Mouse (Mus musculus) spleen, adult 18-20 months (tissue): ENCODE data around the gene R3hdm1.
A peak's percentile ranks its signal among the peaks of the same experiment; 100 is the strongest.

Source experiments
- DNase-seq, 2 experiments: peaks; one replicate each; pipeline ENCODE4 v3.0.0; 2022; ENCODE audit warnings: mixed read lengths in 2 of 2

Gene R3hdm1

GRCm38 (mm10) chr1:128102641-128103461 is at the start of gene R3hdm1, which contains the start of gene Zranb3:
Gene R3hdm1 (plus strand): TSS chr1:128103301.
Gene Zranb3 (minus strand): TSS chr1:128103047.
- DNase-seq = peak; percentile 89 to 91

GRCm38 (mm10) chr1:128057269-128057668 is 45.8 kb upstream of the R3hdm1 start:
- no peak for DNase-seq

- no peak for DNase-seq
Observed at GRCm38 (mm10) chr1:128058625-128059024, 44.5 kb upstream of the R3hdm1 start.

GRCm38 (mm10) chr1:128060655-128061344 is 42.3 kb upstream of the R3hdm1 start:
- DNase-seq = no peak

GRCm38 (mm10) chr1:128061401-128061800 is 41.7 kb upstream of the R3hdm1 start:
- DNase-seq = no peak

GRCm38 (mm10) chr1:128062167-128062566 is 40.9 kb upstream of the R3hdm1 start:
- DNase-seq = no peak

GRCm38 (mm10) chr1:128064716-128065115 is 38.4 kb upstream of the R3hdm1 start:
- no peak for DNase-seq

- DNase-seq = no peak
Observed at GRCm38 (mm10) chr1:128068945-128069397, 34.1 kb upstream of the R3hdm1 start.

GRCm38 (mm10) chr1:128070003-128070402 is 33.1 kb upstream of the R3hdm1 start:
- DNase-seq = no peak

- no peak for DNase-seq
Observed at GRCm38 (mm10) chr1:128073051-128073450, 30.1 kb upstream of the R3hdm1 start.

GRCm38 (mm10) chr1:128076791-128077479 is 26.2 kb upstream of the R3hdm1 start:
- DNase-seq = peak in 1 of 2 experiments; percentile 5

GRCm38 (mm10) chr1:128077788-128078187 is 25.3 kb upstream of the R3hdm1 start:
- no peak for DNase-seq

- no peak for DNase-seq
Observed at GRCm38 (mm10) chr1:128078646-128079045, 24.5 kb upstream of the R3hdm1 start.

- DNase-seq = no peak
Observed at GRCm38 (mm10) chr1:128080936-128081696, 22.0 kb upstream of the R3hdm1 start.

GRCm38 (mm10) chr1:128081873-128082272 is 21.2 kb upstream of the R3hdm1 start:
- DNase-seq = no peak

- no peak for DNase-seq
Observed at GRCm38 (mm10) chr1:128082800-128083199, 20.3 kb upstream of the R3hdm1 start.

GRCm38 (mm10) chr1:128094686-128095085 is 8.4 kb upstream of the R3hdm1 start:
- DNase-seq = no peak

GRCm38 (mm10) chr1:128098309-128098708 is 4.8 kb upstream of the R3hdm1 start:
- no peak for DNase-seq

GRCm38 (mm10) chr1:128102251-128102640 is 855 bp upstream of the R3hdm1 start:
- DNase-seq = peak; percentile 21 to 34

- no peak for DNase-seq
Observed at GRCm38 (mm10) chr1:128103520-128104088, 503 bp downstream of the R3hdm1 start.

GRCm38 (mm10) chr1:128120913-128121627 is 18.0 kb downstream of the R3hdm1 start:
- DNase-seq = no peak
